8 mouse cellular contexts compared by ENCODE assay signal in genomic region chr8:35765499-35766193, GRCm38 (mm10). TPM values are rescaled to one million over a fixed set of nuclear protein-coding genes. Genes with fewer than 3 reads are reported as not detected.
A peak's percentile ranks its signal among the peaks of the same experiment; 100 is the strongest.
DNase-seq lines count a peak whose midpoint lies in the region; ATAC-seq lines count a peak whose summit lies in the region.

Gene Gm19410, plus strand, starts transcription at chr8:35765790.

- peak; percentile 73 for ATAC-seq in frontal cortex, adult (ENCODE audit: low TSS enrichment)
- no peak for ATAC-seq in embryonic facial prominence, embryonic 12.5 days (ENCODE audit: insufficient number of reproducible peaks, insufficient read depth, low FRiP score, low TSS enrichment)
- ATAC-seq in hindbrain, embryonic 15.5 days (ENCODE audit: low FRiP score, low read depth) = peak; percentile 38; the same call in 1 of the 2 replicates
- ATAC-seq in limb, embryonic 11.5 days (ENCODE audit: insufficient number of reproducible peaks, low FRiP score, low TSS enrichment, low read depth) = no peak
- peak; percentile 49 for ATAC-seq in neural tube, embryonic 14.5 days (ENCODE audit: low read depth)

- peak within 1 kb of the TSS; percentile 41 for H3K4me3 ChIP-seq in embryonic facial prominence, embryonic 12.5 days
- H3K4me3 ChIP-seq in hindbrain, embryonic 15.5 days = peak within 1 kb of the TSS; percentile 41
- H3K4me3 ChIP-seq in limb, embryonic 11.5 days (ENCODE audit: low read depth, low read length) = peak within 1 kb of the TSS; percentile 31
- H3K4me3 ChIP-seq in neural tube, embryonic 14.5 days (ENCODE audit: low read depth, low read length) = peak within 1 kb of the TSS; percentile 38

- no peak for DNase-seq in frontal cortex, postnatal 25 days (ENCODE audit: low spot score in 2 of 2)
- DNase-seq in 3134 (ENCODE audit: extremely low read depth, insufficient read length, low spot score) = peak; percentile 10
- DNase-seq in limb, embryonic 11.5 days (ENCODE audit: low spot score) = peak; percentile 51
- DNase-seq in c-Kit-positive CD71-positive TER-119-positive erythroid progenitor cells, embryonic 14.5 days (ENCODE audit: low spot score) = no peak

- 1% methylated on average over 35 of the region's 35 CpGs for WGBS in embryonic facial prominence, embryonic 12.5 days
- WGBS in hindbrain, embryonic 15.5 days = under 1% methylated on average over 35 of the region's 35 CpGs
- under 1% methylated on average over 35 of the region's 35 CpGs for WGBS in limb, embryonic 11.5 days
- WGBS in neural tube, embryonic 14.5 days = under 1% methylated on average over 35 of the region's 35 CpGs

- peak within 1 kb of the TSS; percentile 22 for H3K9ac ChIP-seq in embryonic facial prominence, embryonic 12.5 days
- peak within 1 kb of the TSS; percentile 28 for H3K9ac ChIP-seq in hindbrain, embryonic 15.5 days
- H3K9ac ChIP-seq in limb, embryonic 11.5 days (ENCODE audit: low read length) = peak within 1 kb of the TSS; percentile 47
- peak within 1 kb of the TSS; percentile 41 for H3K9ac ChIP-seq in neural tube, embryonic 14.5 days (replicated peaks; ENCODE audit: low read depth, low read length)

- no peaks in the 10 kb centered on the region for H3K36me3 ChIP-seq in embryonic facial prominence, embryonic 12.5 days
- no peaks in the 10 kb centered on the region for H3K36me3 ChIP-seq in hindbrain, embryonic 15.5 days
- H3K36me3 ChIP-seq in limb, embryonic 11.5 days (ENCODE audit: control insufficient read depth, insufficient read depth, low read length) = no peaks in the 10 kb centered on the region
- H3K36me3 ChIP-seq in neural tube, embryonic 14.5 days (ENCODE audit: control insufficient read depth, insufficient read depth, low read length) = no peaks in the 10 kb centered on the region

- H3K4me1 ChIP-seq in embryonic facial prominence, embryonic 12.5 days = peaks cover 11% of the 10 kb centered on the region
- H3K4me1 ChIP-seq in hindbrain, embryonic 15.5 days (replicated peaks) = peaks cover 10% of the 10 kb centered on the region
- 0 out of 2 replicates have a peak, but pooled peaks cover 2% of the 10 kb centered on the region for H3K4me1 ChIP-seq in limb, embryonic 11.5 days (ENCODE audit: control insufficient read depth, insufficient read depth, low read length)
- H3K4me1 ChIP-seq in neural tube, embryonic 14.5 days (ENCODE audit: control insufficient read depth, insufficient read depth, low read length) = peaks cover 7% of the 10 kb centered on the region; the same call in 1 of the 2 replicates

- peak within 1 kb of the TSS; percentile 73 for H3K4me2 ChIP-seq in embryonic facial prominence, embryonic 12.5 days (replicated peaks)
- H3K4me2 ChIP-seq in hindbrain, embryonic 15.5 days = peak within 1 kb of the TSS; percentile 91
- H3K4me2 ChIP-seq in limb, embryonic 11.5 days (ENCODE audit: low read depth, severe bottlenecking) = peak within 1 kb of the TSS; percentile 83
- H3K4me2 ChIP-seq in neural tube, embryonic 14.5 days (ENCODE audit: low read depth, low read length) = peak within 1 kb of the TSS; percentile 91

- peaks cover 36% of the 10 kb centered on the region for H3K27me3 ChIP-seq in embryonic facial prominence, embryonic 12.5 days
- peaks cover 10% of the 10 kb centered on the region for H3K27me3 ChIP-seq in hindbrain, embryonic 15.5 days
- H3K27me3 ChIP-seq in limb, embryonic 11.5 days (ENCODE audit: control insufficient read depth, insufficient read depth, low read length) = peaks cover 20% of the 10 kb centered on the region
- H3K27me3 ChIP-seq in neural tube, embryonic 14.5 days (ENCODE audit: control insufficient read depth, insufficient read depth, low read length) = peaks cover 11% of the 10 kb centered on the region

- no peak within 1 kb of the TSS for H3K27ac ChIP-seq in embryonic facial prominence, embryonic 12.5 days
- no peak within 1 kb of the TSS for H3K27ac ChIP-seq in hindbrain, embryonic 15.5 days (replicated peaks)
- H3K27ac ChIP-seq in limb, embryonic 11.5 days (replicated peaks; ENCODE audit: low read depth, low read length) = no peak within 1 kb of the TSS
- no peak within 1 kb of the TSS for H3K27ac ChIP-seq in neural tube, embryonic 14.5 days (ENCODE audit: low read depth, low read length)

- H3K9me3 ChIP-seq in embryonic facial prominence, embryonic 12.5 days = no peaks in the 10 kb centered on the region
- H3K9me3 ChIP-seq in hindbrain, embryonic 15.5 days = no peaks in the 10 kb centered on the region
- H3K9me3 ChIP-seq in limb, embryonic 11.5 days (ENCODE audit: control insufficient read depth, low read length) = no peaks in the 10 kb centered on the region
- H3K9me3 ChIP-seq in neural tube, embryonic 14.5 days (ENCODE audit: control insufficient read depth, low read length) = no peaks in the 10 kb centered on the region

RNA-seq across cellular contexts. Expression of gene Gm19410, which starts in this region (rescaled TPM):
- polyA plus RNA-seq in embryonic facial prominence, embryonic 12.5 days (2016; fragmentation: Nextera tagmentation; extraction: Ambion mirVana) = 0.04 TPM in 2 replicates
- polyA plus RNA-seq in hindbrain, embryonic 15.5 days (2015; fragmentation: Nextera tagmentation; extraction: Ambion mirVana) = 0.21 TPM in 2 replicates
- 0.03 and 0.07 TPM in 2 replicates for polyA plus RNA-seq in limb, embryonic 11.5 days (2014; fragmentation: Nextera tagmentation; extraction: Ambion mirVana)
- 0.10 and 0.17 TPM in 2 replicates for polyA plus RNA-seq in neural tube, embryonic 14.5 days (2014; fragmentation: Nextera tagmentation; extraction: Ambion mirVana)

Comparison
In these comparisons a context has a peak if more than half of its experiments do, and no peak if none do; other contexts are left out.
1. Peak in ATAC-seq, H3K4me3 ChIP-seq, H3K9ac ChIP-seq and H3K4me2 ChIP-seq in hindbrain, embryonic 15.5 days; RNA of the gene not detected or under 1 TPM.
2. Peak in DNase-seq, H3K4me3 ChIP-seq, H3K9ac ChIP-seq and H3K4me2 ChIP-seq in limb, embryonic 11.5 days; RNA of the gene not detected or under 1 TPM.
3. Peak in ATAC-seq, H3K4me3 ChIP-seq, H3K9ac ChIP-seq and H3K4me2 ChIP-seq in neural tube, embryonic 14.5 days; RNA of the gene not detected or under 1 TPM.